8 mouse cellular contexts compared by ENCODE assay signal in genomic region chr19:55253570-55254441, GRCm38 (mm10). TPM values are rescaled to one million over a fixed set of nuclear protein-coding genes. Genes with fewer than 3 reads are reported as not detected.
DNase-seq lines count a peak whose midpoint lies in the region; ATAC-seq lines count a peak whose summit lies in the region.

No protein-coding gene starts in this region.

- intact Hi-C loops in left cerebral cortex, postnatal 14 days (cut with DNase I), result loop anchor here (5.0 kb wide), 1 partner anchor 37 kb away; no protein-coding TSS in a partner anchor

- DNase-seq in adipocyte (ENCODE audit: low spot score), result peak; percentile 82
- peak; percentile 45 for DNase-seq in gastrocnemius, postnatal 10 days
- peak; percentile 88 for DNase-seq in induced T-regulatory cell, adult 2 months (ENCODE audit: low read depth)
- peak; percentile 41 for DNase-seq in left cerebral cortex, postnatal 14 days (ENCODE audit: low spot score in 2 of 2)
- DNase-seq in right cerebral cortex, adult 2 months (ENCODE audit: low spot score in 2 of 2), result peak; percentile 63 to 65
- peak; percentile 65 for DNase-seq in urinary bladder, postnatal 14 days (ENCODE audit: low spot score)

- peak; percentile 71 for ATAC-seq in common myeloid progenitor, adult 5-6 weeks (replicated peaks; ENCODE audit: low read depth, poor library complexity, severe bottlenecking)
- peak; percentile 52 for ATAC-seq in megakaryocyte progenitor cell, adult 5-6 weeks (replicated peaks; ENCODE audit: poor library complexity)

RNA-seq across cellular contexts. Expression of gene Acsl5, which starts 2.1 kb away (rescaled TPM):
- 149 and 265 TPM in 2 replicates for total RNA-seq in common myeloid progenitor, adult 5-6 weeks (2017)
- 10 to 100 TPM in 1 of 2 experiments, 1 to 10 TPM in 1; 6.2 to 12.6 TPM for total RNA-seq in gastrocnemius, postnatal 10 days (2021)
- total RNA-seq in left cerebral cortex, postnatal 14 days (2021), result 10 to 100 TPM; 38.1 to 38.7 TPM
- 115 and 141 TPM in 2 replicates for total RNA-seq in megakaryocyte progenitor cell, adult 5-6 weeks (2015)
- 114 and 115 TPM in 2 replicates for total RNA-seq in megakaryocyte progenitor cell, adult 5-6 weeks (2017)

RNA-seq across cellular contexts. Expression of gene Gucy2g, which starts 12.8 kb away (rescaled TPM):
- total RNA-seq in common myeloid progenitor, adult 5-6 weeks (2017), result 0.05 TPM in 1 of 2 replicates, not detected in the other
- total RNA-seq in gastrocnemius, postnatal 10 days (2021), result under 1 TPM; 0.11 to 0.16 TPM
- total RNA-seq in left cerebral cortex, postnatal 14 days (2021), result 1 to 10 TPM; 1.5 to 2.5 TPM
- total RNA-seq in megakaryocyte progenitor cell, adult 5-6 weeks (2015), result not detected in 2 replicates
- total RNA-seq in megakaryocyte progenitor cell, adult 5-6 weeks (2017), result not detected in 2 replicates

Comparison
In these comparisons a context has a peak if more than half of its experiments do, and no peak if none do; other contexts are left out.
1. Peak in every context shown above with its lines: DNase-seq and ATAC-seq.